Mouse (Mus musculus): ENCODE results near the gene Gm20814. TPM values are rescaled to one million over a fixed set of nuclear protein-coding genes. Genes with fewer than 3 reads are reported as not detected.
"Not testable (repeated sequence)": the region's sequence is repeated elsewhere in the genome, so short reads cannot be mapped to it uniquely, and the experiment has no call there.

Gm20814 gene
- total RNA-seq (2021) = not detected
- long read RNA-seq, experiment 1 = 0 reads
- long read RNA-seq, experiment 2 = 0 reads

GRCm38 (mm10) chrY:75195556-75195955 is at the start of gene Gm20814:
Gene Gm20814, plus strand, starts transcription at chrY:75195856.
- not testable (repeated sequence) for DNase-seq
